Mouse (Mus musculus) layer of hippocampus, postnatal 14 days (tissue): ENCODE measurements around the gene Fgf5. TPM values are rescaled to one million over a fixed set of nuclear protein-coding genes. Genes with fewer than 3 reads are reported as not detected.

Experiments
- DNase-seq, 2 experiments: peaks; one replicate each; pipeline ENCODE4 v3.0.0; 2021 to 2022; ENCODE audit warnings: low spot score in 2 of 2, mixed read lengths in 1 of 2
- total RNA-seq, 2 experiments: library from RNA; stranded (reverse); gene quantifications; 2 replicates each; pipeline ENCODE4 v1.2.3; 2021

Fgf5 gene
- total RNA-seq, 2 experiments from 2014 or later = 4.4 to 5.6 TPM

- no peak for DNase-seq
These were observed 46.1 kb downstream of the Fgf5 start for GRCm38 (mm10) chr5:98300079-98300478.

- no peak for DNase-seq
These were observed 51.7 kb downstream of the Fgf5 start for GRCm38 (mm10) chr5:98305673-98306072.

GRCm38 (mm10) chr5:98306528-98306927 is 52.5 kb downstream of the Fgf5 start:
- no peak for DNase-seq

GRCm38 (mm10) chr5:98326625-98327024 is 72.6 kb downstream of the Fgf5 start:
- DNase-seq = no peak

Other genes with a start within 250 kb of the Fgf5 start
- 1 to 10 TPM; 1.9 to 2.1 TPM for gene Antxr2, start 223.1 kb upstream of the Fgf5 start, total RNA-seq
- 10 to 100 TPM; 62.1 to 75.4 TPM for gene Prdm8, start 87.0 kb upstream of the Fgf5 start, total RNA-seq
- gene Cfap299, start 75.1 kb downstream of the Fgf5 start, total RNA-seq = 1 to 10 TPM in 1 of 2 experiments, under 1 TPM in 1; 0.48 to 1.7 TPM